Mouse (Mus musculus) frontal cortex, postnatal 14 days (tissue): ENCODE data around the gene Clasp1.

ENCODE experiments used
- DNase-seq, 2 experiments: peaks; one replicate each; pipeline ENCODE4 v3.0.0; 2022; ENCODE audit warnings: low spot score in 2 of 2

Gene Clasp1

DNA sequence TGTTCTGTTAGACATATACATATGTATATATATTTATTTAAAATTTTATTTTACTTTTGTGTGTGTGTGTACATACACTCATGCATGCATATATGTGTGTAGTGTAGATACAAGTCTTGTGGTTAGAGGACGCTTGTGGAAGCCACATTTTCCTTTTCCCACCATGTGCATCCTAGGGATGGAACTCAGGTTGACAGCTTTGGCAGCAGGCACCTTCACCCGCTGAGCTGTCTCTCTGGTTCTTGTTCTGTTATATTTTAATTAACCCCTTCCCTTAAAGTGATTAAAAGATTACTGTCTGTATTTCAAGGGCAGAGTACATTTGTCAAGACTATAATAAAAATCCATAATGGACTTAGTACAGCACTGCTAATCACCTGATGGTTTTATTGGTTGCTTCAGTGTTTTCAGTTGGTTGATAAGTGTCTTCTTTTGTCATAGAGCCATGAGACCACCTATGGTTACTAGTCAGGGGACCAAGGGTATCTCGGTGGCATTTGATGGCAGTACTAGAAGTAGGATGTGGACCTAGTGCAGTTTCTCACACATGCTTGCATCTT is 62.1 kb downstream of the Clasp1 start:
- no peak for DNase-seq

DNA sequence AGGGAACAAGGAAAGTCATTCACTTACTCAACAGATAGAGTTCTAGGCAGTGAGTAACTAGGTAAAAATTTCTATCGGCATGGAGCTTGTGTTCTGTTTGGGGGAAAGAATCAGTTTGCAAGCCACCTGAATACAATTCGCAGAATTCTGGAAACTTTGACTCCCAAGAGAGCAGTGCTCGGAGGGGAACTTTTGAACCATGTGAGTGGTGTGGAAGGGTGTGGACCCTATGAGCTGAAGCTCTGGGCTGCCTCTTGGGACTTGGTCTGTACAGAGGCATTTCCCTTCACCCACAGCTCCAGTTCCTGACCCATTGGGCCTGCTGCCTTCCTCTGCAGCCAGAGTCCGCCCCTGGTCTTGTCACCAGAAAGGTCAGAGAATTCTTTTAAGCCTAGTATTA is 64.7 kb downstream of the Clasp1 start:
- no peak for DNase-seq

DNA sequence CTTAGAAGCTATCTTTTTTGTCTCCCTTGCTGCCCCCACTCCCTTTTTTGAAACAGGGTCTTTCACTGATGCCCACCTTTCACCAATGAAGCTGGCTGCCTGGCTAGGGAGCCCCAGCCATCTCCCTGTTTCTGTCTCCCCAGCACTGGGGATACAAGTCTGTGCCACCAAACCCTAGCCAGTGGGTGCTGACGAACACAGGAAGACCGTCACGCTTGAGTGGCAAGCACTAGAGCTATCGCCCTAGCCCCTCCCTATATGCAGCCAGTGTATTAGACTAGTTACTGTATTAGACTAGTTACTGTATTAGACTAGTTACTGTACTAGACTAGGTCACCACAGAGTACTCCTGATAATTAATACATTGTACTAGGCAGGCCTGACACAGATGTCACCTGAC is 66.0 kb downstream of the Clasp1 start:
- DNase-seq: no peak

DNA sequence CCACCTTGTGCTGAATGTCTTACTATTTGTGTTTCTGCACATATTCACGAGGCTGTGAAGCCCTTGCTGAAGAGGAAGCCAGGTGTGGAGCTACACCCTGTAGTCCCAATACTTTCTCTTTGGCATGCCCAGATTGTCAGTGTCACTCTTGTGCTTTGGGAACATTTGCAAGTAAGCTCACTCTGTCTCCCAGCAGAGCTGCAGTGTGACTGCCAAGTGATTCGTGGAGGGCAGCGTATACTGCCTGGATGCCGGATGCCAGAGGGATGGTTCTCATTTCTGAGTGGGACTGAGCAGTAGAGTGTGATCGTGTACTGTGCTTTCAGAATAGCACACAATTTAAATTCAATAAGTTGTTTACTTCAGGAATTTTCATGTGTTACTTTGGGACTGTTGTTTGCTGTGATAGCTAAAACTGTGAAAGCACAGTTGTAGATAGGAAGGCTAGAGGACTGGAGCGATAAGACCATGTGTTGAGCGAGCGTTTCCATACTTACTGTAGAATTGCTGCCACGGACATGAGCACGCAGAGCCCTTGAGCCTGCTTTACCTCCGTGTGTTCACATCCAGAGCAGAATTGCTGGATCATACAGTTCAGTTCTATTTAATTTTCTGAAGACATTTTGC is 68.5 kb downstream of the Clasp1 start:
- DNase-seq: no peak

DNA sequence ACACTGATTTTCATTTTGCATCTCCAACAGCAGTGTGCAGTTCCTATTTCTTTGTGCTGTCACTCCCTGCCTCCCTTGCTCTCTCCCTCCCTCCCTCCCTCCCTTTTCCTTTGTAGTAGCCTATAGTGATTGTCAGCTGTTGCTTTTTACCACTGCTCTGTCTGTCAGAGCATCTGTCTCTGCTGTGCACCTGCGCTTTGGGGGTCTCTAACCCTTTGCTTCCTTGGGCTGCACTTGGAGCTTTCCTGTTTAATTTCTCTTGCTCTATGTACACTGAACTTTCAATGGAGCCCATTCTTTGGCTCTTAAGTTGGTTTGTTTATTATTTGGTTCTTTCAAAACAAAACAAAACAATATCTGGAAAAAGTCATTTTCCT is 69.0 kb downstream of the Clasp1 start:
- no peak for DNase-seq

DNA sequence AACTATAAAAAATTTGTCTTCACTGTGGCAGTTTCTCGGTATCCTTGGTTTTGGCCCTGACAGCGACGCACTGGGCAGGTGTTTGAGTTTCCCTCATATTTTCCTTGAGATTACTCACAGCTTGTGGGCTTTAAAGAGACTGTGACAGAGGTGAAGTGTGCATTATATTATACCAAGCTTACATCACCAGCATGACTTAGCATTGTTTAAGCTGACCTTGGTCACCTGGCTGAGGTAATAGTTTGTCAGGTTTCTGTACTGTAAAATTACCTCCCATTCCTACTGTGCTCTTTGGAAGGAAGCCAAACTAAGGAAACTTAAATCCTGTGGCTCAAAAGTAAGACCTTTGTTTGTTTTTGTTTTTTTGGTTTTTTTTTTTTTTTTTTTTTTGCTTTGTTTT is 69.4 kb downstream of the Clasp1 start:
- DNase-seq: no peak

DNA sequence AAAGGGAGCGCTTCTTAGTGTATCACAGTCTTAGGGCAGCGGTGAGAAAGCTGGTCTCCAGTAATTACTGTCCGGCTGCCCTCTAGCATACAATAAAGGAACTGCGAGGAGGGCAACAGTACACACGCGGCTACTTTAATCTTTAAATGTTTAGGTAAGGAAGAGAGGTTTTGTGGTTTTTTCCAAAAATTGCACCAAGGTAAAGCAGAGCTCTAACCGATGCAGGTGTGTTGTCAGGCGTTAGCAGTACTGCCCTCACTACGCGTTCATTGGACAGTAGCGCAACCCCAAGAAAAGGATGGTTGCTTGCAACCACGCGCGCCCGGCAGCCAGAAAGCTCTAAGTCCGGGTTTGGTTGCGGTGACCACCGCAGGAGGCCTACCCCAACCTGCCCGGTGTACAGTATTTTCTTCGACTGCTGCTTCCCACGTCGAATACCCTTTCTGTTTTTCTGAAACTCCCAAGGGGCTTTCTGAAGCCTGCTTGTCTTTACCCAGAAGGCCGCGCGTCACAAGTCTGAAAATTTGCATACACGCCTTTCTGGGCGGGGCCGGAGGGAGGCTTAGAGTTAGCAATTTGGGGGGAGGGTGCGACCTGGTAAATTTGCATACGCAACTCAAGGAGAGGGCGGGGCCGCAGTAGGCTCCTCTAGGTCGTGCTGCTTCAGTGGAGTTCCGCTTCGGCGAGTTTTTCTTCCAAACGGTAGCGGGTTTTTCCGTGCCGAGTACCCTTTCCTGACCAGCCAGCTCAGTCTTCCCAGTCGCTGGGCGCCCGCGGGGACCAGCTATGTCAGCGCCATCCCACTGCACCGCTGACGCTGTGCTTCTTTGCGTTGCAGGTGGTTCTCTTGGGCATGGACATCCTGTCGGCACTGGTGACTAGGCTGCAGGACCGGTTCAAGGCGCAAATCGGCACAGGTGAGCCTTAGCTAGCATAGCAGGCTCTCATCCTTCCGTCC is 70.4 kb downstream of the Clasp1 start:
- peak; percentile 83 to 85 for DNase-seq

DNA sequence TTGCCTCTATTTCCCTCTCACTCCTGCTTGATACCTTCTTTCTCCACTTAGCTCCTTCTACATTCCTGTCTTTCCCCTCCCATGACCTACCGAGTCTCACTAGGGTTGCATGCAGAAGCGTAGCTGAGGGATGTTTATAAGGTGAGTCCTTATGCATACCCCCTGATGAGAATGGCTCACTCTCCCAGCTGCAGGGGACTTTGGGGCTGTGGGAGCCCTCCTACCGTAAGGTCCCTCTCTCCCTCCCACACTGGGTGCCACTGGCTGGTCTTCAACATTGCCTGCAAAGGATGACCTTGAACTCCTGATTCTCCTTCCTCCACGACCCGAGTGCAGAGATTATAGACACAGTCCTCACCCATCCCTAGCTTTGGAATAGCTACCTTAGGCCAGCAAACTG is 71.9 kb downstream of the Clasp1 start:
- no peak for DNase-seq

DNA sequence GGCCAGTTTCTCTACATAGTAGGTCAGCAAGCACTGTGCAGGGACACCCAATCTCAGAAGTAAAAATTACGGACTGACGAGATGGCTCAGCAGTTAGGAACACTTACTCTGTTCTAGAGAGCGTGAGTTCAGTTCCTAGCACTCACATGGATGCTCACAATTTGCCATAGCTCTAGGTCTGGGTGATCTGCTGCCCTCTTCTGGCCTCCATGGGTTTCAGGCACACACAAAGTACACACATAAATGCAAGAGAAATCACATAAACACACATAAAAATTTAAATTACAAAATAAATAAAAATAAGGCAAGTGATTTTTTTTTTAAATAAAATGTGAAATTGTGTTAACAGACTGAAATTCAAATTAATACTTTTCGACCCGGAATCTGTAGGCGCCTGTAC is 77.2 kb downstream of the Clasp1 start:
- DNase-seq: no peak

DNA sequence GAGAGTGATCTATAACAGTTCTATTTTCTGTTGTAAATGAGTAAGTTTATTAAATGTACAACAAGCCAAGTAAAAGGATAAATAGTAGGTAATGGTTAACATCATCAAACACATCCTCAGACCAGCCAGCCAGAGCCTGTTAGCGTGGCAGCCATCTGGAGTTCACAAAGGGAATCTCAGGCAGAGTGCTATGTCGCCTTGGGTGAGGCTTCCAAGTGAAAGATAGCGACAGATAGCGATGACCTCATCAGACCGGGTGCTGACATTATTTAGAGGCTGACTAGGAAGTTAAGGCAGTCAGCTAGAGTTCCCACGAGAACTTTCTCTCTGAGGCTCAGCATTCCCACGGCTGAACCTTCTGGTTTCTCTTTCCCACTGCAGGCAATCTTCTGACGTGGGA is 83.5 kb downstream of the Clasp1 start:
- no peak for DNase-seq

DNA sequence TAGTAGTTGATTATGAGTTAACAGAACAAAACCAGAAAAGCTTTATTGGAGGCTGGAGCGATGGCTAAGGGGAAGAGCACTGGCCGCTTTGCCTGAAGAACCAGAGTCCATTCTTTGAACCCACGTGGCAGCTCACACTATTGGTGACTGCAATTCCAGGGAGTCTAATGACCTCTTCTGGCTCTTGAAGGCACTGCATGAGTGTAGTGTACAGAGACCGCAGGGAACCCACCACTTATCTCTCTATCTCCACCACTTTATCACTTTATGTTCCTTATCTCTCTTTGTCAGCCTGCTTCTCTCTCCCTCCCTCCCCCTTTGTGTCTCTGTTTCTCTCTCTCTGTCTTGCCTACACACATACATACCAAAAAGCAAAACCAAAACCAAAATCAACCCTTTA is 88.1 kb downstream of the Clasp1 start:
- DNase-seq: no peak

DNA sequence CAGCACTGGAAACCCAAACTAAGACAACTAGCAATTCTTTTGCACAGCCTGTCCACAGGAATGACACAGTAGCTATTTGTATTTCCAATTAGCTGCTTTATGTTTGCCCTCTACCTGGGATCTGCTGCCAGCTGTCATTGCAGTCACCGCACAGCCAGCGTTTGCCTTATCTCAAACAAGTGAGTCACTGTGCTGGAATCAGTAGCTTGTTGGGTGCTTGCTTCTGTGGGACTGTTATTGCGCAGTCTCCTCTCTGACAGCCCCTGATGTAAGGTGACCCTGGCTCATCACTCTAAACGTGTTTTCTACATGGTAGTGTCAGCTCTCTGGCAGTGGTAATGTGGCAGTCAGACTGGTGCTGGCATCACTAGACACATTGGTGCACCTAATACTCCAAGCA is 90.4 kb downstream of the Clasp1 start:
- no peak for DNase-seq

DNA sequence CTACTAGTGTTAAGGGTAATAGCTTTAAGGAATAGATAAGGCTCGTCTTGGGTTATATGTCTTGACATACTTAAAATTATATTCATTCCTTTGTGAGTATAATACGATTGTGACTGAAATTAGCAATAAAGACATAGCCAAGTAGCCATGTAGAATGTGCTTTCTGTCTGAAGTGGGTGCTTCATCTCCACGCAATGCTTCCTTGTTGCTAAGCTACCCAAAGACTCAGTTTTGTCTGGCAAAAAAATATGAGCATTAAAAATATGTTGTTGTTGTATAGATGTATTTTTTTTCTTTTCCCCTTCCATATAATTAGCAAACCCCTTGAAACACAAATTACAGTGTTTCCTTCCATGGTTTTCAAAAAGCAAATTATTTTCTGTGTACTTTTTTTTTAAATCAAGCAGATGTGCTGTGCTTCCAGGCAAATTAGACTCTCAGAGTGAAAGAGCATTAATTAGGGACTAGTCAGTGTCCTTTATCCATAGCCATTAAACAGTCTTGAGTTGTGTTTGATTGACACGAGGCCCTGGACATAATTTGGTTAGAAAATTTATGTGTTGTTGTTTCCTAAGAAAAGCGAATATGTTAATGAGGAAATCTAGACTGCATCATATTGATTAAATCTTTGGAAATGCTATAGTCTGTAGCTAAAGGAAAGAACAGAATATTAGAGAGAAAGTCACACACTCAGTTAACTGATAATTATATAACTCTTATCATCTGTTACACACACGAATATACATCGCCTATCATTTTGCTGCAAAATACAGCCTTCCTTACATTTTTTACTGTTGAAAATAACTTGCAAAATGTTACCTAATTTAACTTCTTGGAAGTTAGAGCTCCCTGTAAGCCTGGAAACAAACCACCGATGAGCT is 91.9 kb downstream of the Clasp1 start:
- no peak for DNase-seq

DNA sequence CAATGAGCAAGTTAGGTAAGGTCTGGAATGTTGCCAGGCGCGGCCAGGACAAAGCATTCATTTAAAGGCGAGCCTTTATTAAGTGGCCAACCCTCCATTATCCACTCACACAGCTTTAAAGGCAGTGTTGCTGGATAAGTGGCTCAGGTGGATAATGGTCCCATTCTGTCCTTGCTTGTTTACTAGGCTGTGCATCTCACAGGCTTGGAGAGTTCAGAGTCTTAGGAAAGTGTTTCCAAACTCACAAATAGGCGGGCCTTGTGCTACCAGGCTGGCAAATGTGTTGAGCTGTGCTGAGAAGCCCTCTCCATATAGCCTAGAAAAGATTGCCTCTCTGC is 92.5 kb downstream of the Clasp1 start:
- no peak for DNase-seq

DNA sequence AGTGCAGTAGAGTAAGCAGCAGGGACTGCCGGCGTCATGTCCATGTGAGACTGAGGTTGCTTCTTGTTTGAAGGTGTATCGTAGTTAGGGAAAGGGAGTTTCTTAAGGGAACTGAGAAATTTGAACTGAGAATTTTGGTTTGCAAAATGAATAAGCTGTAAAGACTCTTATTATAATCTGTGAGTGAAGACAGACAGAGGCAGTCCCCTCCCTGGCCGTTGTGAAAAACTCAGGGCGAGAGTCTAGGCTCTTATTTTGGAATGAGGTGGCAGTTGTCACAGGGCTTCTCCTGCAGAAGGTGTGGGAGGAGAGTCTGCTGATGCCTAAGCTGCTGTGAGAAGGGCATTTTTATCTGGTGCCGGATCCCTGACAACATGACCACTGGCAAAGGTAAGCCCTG is 92.8 kb downstream of the Clasp1 start:
- peak in 1 of 2 experiments; percentile 27 for DNase-seq

DNA sequence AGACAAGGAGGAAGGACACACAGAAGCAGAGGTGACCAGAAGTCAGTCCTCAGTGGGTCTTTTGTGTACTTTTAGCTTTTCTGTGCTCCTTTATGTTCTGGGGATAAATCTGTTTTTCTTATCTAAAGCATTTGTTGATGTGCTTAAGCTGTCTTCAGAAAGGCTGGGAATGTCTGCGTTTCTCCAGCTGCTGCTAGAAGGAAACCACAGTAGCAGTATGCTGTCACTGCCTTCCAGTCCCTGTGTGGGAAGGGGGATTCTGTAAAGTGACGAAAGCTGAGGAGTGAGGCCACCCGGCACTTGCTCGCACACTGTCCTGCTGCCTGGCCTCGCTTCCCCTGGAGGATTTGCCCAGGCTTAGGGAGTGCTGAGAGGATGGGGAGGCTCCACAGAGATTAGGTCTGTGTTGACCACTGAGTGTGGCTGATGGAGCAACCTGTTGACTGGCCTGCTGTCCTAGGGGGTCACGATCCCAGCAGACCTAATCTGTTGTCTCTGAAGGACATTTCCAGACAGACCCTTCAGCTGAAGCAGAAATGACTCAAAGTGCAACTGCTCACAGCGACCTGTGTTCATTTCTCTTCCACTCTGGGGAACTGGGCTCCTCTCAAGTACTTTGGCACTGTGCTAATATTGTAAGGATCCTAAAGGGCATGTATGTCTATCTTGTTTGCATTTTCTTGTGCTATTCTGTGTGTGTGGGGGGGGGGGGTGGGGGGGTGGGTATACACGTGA is 93.6 kb downstream of the Clasp1 start:
- DNase-seq: no peak

DNA sequence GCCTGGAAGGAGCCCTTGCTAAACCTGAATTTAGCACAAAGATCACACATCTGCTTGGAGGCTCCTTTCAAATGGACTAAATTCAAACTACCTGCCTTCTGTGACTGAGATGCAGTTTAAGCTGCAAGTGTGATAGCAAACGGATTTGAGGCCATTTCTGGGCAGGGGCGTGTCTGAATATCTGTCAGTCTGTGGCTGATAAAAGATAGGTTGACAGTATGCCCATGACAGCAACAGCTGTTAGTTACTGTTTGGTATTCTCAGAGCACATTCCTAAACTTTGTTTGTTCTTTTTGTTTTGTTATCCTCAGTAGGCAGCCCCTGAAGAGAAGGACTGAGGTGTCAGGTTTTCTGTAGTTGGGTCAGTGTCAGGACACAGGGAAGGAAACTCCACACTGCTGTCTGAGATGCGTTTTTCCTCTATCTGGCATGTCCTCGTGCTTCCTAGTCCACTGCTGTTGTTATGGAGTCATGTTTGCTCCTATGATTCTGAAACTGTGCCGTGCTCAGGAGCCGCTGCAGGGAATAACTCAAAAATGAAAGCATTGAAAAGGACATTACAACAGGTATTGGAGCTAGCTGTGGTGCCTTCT is 94.7 kb downstream of the Clasp1 start:
- DNase-seq: no peak

DNA sequence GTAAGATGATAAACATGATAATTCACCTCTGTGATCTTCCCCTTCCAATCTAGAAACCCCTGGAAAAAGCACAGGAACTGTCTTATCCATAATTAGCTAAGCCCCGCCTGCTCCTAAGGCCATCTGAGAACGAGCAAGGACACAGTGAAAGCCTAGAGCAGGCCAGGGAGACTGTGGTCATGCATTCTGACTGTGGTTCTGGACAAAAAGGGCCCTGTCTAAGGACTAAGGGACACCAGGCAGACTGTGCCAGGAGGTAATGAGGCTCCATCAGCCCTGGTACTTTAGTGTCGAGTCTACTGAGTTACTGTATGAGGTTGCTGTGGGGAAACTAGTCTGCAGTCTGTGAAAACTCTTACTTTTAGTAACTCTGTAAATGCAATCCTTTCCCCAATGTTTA is 96.7 kb downstream of the Clasp1 start:
- no peak for DNase-seq

DNA sequence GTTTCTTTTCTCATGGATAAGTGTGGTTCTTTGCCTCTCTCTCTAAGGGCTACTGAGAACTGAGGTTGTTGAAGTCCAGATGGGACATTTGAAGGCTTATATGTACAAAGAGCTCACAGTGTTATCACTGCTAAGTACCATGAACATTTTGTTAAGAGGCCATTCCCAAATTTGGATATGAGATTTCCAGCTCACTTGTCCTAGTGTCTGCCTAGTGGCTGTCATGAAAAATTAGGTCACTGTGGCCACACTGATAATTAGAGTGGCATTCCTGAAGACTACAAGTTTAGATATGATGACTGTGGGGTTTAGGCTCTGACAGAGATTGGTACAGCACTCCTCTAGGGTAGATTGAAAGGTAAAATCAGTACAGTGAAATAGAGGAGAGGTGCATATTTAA is 97.2 kb downstream of the Clasp1 start:
- no peak for DNase-seq

DNA sequence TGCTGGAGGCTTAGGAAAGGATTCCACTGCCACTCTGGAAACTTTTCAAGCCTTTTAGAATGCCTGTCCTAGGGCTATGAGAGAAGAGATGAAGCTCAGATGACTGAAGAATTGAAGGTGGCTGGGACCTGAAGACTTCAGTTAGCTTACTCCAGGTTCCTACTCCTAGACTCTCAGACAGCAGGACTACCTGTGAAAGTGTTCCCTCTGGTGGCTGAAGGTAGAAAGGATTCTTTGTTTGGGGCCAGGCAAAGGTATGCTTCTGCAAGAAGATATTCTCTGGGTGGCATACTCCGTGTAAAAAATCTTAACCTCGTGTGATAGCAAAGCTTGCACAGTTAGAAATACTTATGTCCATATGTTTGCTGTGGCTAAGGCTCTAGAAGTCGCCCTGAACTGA is 104.0 kb downstream of the Clasp1 start:
- DNase-seq: no peak

DNA sequence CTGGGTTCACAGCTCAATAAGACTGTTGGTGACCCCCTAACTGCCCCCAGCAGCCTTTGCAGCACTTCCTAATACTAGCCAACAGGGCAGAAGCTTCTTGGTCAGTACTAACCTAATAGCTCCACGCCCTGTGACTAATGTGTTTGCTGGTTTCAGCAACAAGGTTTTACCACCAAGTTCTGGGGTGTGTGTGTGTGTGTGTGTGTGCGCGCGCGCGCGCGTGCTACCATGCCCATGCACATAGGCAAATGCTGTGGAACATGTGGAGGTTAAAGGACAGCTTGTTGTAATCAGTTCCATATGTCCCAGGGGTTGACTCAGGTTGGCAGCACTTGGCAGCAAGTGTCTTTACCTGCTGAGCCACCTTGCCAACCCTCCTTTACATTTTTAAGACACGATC is 105.7 kb downstream of the Clasp1 start:
- no peak for DNase-seq
